Mouse (Mus musculus) intestine, embryonic 16.5 days (tissue): Measurements from ENCODE around the gene Hnrnpul2. TPM values are rescaled to one million over a fixed set of nuclear protein-coding genes. Genes with fewer than 3 reads are reported as not detected.
A peak's percentile ranks its signal among the peaks of the same experiment; 100 is the strongest.

Experiments used
- ATAC-seq: fragments of 200-750 bp; cut with Nextera tagmentation; 2 replicates; pipeline ENCODE4 v1.8.0; 2017; ENCODE audit warnings: moderate TSS enrichment, moderate library complexity
- H3K27ac ChIP-seq: fragments of 300-500 bp; sonication (generic); 2 replicates; pipeline ENCODE4 v1.5.1; 2014; ENCODE audit warnings: mild to moderate bottlenecking, low read length
- H3K27me3 ChIP-seq: fragments of 300-500 bp; sonication (generic); replicated peaks from 2 replicates; pipeline ENCODE4 v1.6.1; 2014; ENCODE audit warnings: low read length, control low read depth, mixed read lengths; ENCODE audit not compliant: control insufficient read depth, insufficient read depth
- H3K36me3 ChIP-seq: fragments of 300-500 bp; sonication (generic); 2 replicates; pipeline ENCODE4 v1.6.1; 2014; ENCODE audit warnings: low read length, control low read depth; ENCODE audit not compliant: control insufficient read depth, insufficient read depth
- H3K4me1 ChIP-seq: fragments of 300-500 bp; sonication (generic); 2 replicates; pipeline ENCODE4 v1.6.1; 2014; ENCODE audit warnings: low read length, control low read depth, mixed read lengths; ENCODE audit not compliant: control insufficient read depth, insufficient read depth
- H3K4me2 ChIP-seq: fragments of 300-500 bp; sonication (generic); 2 replicates; pipeline ENCODE4 v1.6.1; 2014; ENCODE audit warnings: low read depth, low read length, control low read depth
- H3K4me3 ChIP-seq: fragments of 300-500 bp; sonication (generic); 2 replicates; pipeline ENCODE4 v1.5.1; 2014; ENCODE audit warnings: mild to moderate bottlenecking, low read length
- H3K9ac ChIP-seq: fragments of 300-500 bp; sonication (generic); 2 replicates; pipeline ENCODE4 v1.6.1; 2014; ENCODE audit warnings: low read depth, low read length
- H3K9me3 ChIP-seq: fragments of 300-500 bp; sonication (generic); 2 replicates; pipeline ENCODE4 v1.6.1; 2016; ENCODE audit warnings: low read length, control low read depth; ENCODE audit not compliant: control insufficient read depth
- WGBS: fragments of 180-500 bp; shearing (Covaris S2); extraction: QIAGEN DNeasy Blood & Tissue Kit; methylation state at CpG from one replicate; pipeline ENCODE4 v1.1.7; 2014; 5-methylcytosine and 5-hydroxymethylcytosine counted together
- polyA plus RNA-seq: library from polyadenylated mRNA; unstranded; fragments of >200 nt; fragmentation: Nextera tagmentation; extraction: Ambion mirVana; gene quantifications from 2 replicates; pipeline ENCODE4 v1.2.1, GENCODE M21; 2015

The Hnrnpul2 gene
- polyA plus RNA-seq, 1 experiment from 2014 or later, result 4.3 TPM

GRCm38 (mm10) chr19:8815812-8816211 lies 4.0 kb upstream of the Hnrnpul2 start:
- Histone ChIP-seq H3K4me2 (no peak overlapping the region), H3K4me1 (peaks cover 9% of the 10 kb centered on the region), H3K36me3 (0 out of 2 replicates have a peak, but pooled peaks cover 7% of the 10 kb centered on the region), H3K4me3 (no peak overlapping the region), H3K9ac (no peak overlapping the region), H3K27me3 (no peaks in the 10 kb centered on the region), H3K9me3 (no peaks in the 10 kb centered on the region), H3K27ac (no peak overlapping the region)
- WGBS, result 66% methylated on average over 11 of the region's 11 CpGs
- ATAC-seq, result no peak

- Histone ChIP-seq H3K36me3 (0 out of 2 replicates have a peak, but pooled peaks cover 7% of the 10 kb centered on the region), H3K4me3 (no peak overlapping the region), H3K9ac (0 out of 2 replicates have a peak overlapping the region, but pooled peaks have one; percentile 8), H3K4me1 (peaks cover 11% of the 10 kb centered on the region), H3K27ac (no peak overlapping the region), H3K4me2 (no peak overlapping the region), H3K9me3 (no peaks in the 10 kb centered on the region), H3K27me3 (no peaks in the 10 kb centered on the region)
- WGBS, result 74% methylated on average over 3 of the region's 3 CpGs
- ATAC-seq, result no peak
Measured at GRCm38 (mm10) chr19:8817001-8817400, 2.8 kb upstream of the Hnrnpul2 start.

- Histone ChIP-seq H3K4me1 (peaks cover 21% of the 10 kb centered on the region), H3K27ac (peak overlapping the region; percentile 98), H3K9ac (peak overlapping the region; percentile 73), H3K4me3 (peak overlapping the region; percentile 100), H3K4me2 (peak overlapping the region; percentile 80), H3K27me3 (no peaks in the 10 kb centered on the region), H3K36me3 (peaks cover 13% of the 10 kb centered on the region), H3K9me3 (no peaks in the 10 kb centered on the region)
- no peak for ATAC-seq
- WGBS, result 17% methylated on average over 14 of the region's 14 CpGs
Measured at GRCm38 (mm10) chr19:8818301-8818798, 1.5 kb upstream of the Hnrnpul2 start.

GRCm38 (mm10) chr19:8818801-8819595 lies 812 bp upstream of the Hnrnpul2 start, which contains the start of gene Ttc9c:
Ttc9c (minus strand) TSS chr19:8819333.
- Histone ChIP-seq H3K9ac (peak within 1 kb of the TSS; percentile 97), H3K4me3 (peak within 1 kb of the TSS; percentile 100), H3K4me2 (peak within 1 kb of the TSS; percentile 87), H3K36me3 (peaks cover 14% of the 10 kb centered on the region), H3K4me1 (peaks cover 21% of the 10 kb centered on the region), H3K9me3 (no peaks in the 10 kb centered on the region), H3K27me3 (no peaks in the 10 kb centered on the region), H3K27ac (peak within 1 kb of the TSS; percentile 100)
- peak; percentile 92 for ATAC-seq
- whole genome bisulfite sequencing, result under 1% methylated on average over 33 of the region's 33 CpGs

GRCm38 (mm10) chr19:8820424-8820956 lies 680 bp downstream of the Hnrnpul2 start:
- Histone ChIP-seq H3K27me3 (no peaks in the 10 kb centered on the region), H3K4me2 (peak overlapping the region; percentile 87), H3K36me3 (peaks cover 13% of the 10 kb centered on the region), H3K4me3 (peak overlapping the region; percentile 100), H3K4me1 (peaks cover 21% of the 10 kb centered on the region), H3K27ac (peak overlapping the region; percentile 100), H3K9me3 (no peaks in the 10 kb centered on the region), H3K9ac (peak overlapping the region; percentile 97)
- ATAC-seq, result peak; percentile 27
- WGBS, result under 1% methylated on average over 48 of the region's 48 CpGs

- H3K4me2 ChIP-seq, result peak overlapping the region; percentile 87
- WGBS, result 0% methylated on average over 7 of the region's 7 CpGs
- H3K4me1 ChIP-seq, result peaks cover 21% of the 10 kb centered on the region
- no peak for ATAC-seq
- peaks cover 14% of the 10 kb centered on the region for H3K36me3 ChIP-seq
- no peaks in the 10 kb centered on the region for H3K9me3 ChIP-seq
- H3K27ac ChIP-seq, result peak overlapping the region; percentile 100
- H3K27me3 ChIP-seq, result no peaks in the 10 kb centered on the region
- H3K4me3 ChIP-seq, result peak overlapping the region; percentile 100
- peak overlapping the region; percentile 97 for H3K9ac ChIP-seq
Measured at GRCm38 (mm10) chr19:8821146-8821545, 1.3 kb downstream of the Hnrnpul2 start.

GRCm38 (mm10) chr19:8822696-8823095 lies 2.9 kb downstream of the Hnrnpul2 start:
- peaks cover 21% of the 10 kb centered on the region for H3K36me3 ChIP-seq
- H3K9ac ChIP-seq, result peak overlapping the region; percentile 40; the same call in 1 of the 2 replicates
- H3K27ac ChIP-seq, result no peak overlapping the region
- no peaks in the 10 kb centered on the region for H3K9me3 ChIP-seq
- no peak for ATAC-seq
- peaks cover 12% of the 10 kb centered on the region; the same call in 1 of the 2 replicates for H3K4me1 ChIP-seq
- H3K4me2 ChIP-seq, result peak overlapping the region; percentile 87
- WGBS, result 64% methylated on average over 8 of the region's 8 CpGs
- peak overlapping the region; percentile 34 for H3K4me3 ChIP-seq
- H3K27me3 ChIP-seq, result no peaks in the 10 kb centered on the region

- Histone ChIP-seq H3K27me3 (no peaks in the 10 kb centered on the region), H3K27ac (no peak within 1 kb of the TSS), H3K36me3 (peaks cover 53% of the 10 kb centered on the region), H3K9me3 (no peaks in the 10 kb centered on the region), H3K9ac (no peak within 1 kb of the TSS), H3K4me2 (no peak within 1 kb of the TSS), H3K4me3 (no peak within 1 kb of the TSS), H3K4me1 (no peaks in the 10 kb centered on the region)
- ATAC-seq, result no peak
- WGBS, result 90% methylated on average over 8 of the region's 8 CpGs
Measured at GRCm38 (mm10) chr19:8829660-8830059, 9.8 kb downstream of the Hnrnpul2 start, which contains the start of gene AC129217.1. AC129217.1 (plus strand) TSS chr19:8829773.

GRCm38 (mm10) chr19:8830664-8831063 lies 10.9 kb downstream of the Hnrnpul2 start:
- no peaks in the 10 kb centered on the region for H3K4me1 ChIP-seq
- H3K27ac ChIP-seq, result no peak overlapping the region
- H3K27me3 ChIP-seq, result no peaks in the 10 kb centered on the region
- H3K36me3 ChIP-seq, result peaks cover 53% of the 10 kb centered on the region
- no peak overlapping the region for H3K4me2 ChIP-seq
- no peak for ATAC-seq
- no peak overlapping the region for H3K9ac ChIP-seq
- no peak overlapping the region for H3K4me3 ChIP-seq
- no peaks in the 10 kb centered on the region for H3K9me3 ChIP-seq
- WGBS, result 92% methylated on average over 8 of the region's 8 CpGs
